Mouse (Mus musculus) thymus, postnatal 25 days (tissue): Measurements from ENCODE around the gene Sh3pxd2b.

Source experiments
- DNase-seq: peaks from one replicate; pipeline ENCODE4 v3.0.0; 2022

The Sh3pxd2b gene

DNA sequence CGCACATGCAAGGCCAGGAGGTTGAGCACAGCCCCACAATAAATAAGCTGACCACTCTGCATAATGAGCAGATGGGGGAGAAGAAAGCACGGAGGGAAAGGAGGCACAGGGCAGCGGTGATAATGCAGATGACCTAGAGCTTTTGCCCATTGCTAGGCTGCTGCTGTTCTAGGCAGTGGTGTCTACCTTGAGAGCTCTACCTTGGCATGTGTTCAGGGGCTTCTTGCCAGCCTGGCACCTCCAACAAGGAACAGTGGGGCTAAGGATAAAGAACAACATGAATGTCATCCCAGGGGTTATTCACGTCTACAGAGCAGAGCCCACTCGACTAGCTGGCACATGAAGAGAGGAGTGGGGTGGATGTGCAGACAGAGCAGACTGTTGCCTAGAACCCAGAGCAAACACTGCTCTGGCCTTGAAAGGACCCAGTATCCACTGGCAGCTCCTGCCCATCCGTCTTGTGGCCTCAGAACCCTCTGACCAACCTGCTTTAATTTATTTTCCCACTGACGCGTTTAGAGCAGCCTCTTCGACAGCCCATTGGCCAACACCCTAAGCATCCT is 26.5 kb downstream of the Sh3pxd2b start:
- DNase-seq: no peak

DNA sequence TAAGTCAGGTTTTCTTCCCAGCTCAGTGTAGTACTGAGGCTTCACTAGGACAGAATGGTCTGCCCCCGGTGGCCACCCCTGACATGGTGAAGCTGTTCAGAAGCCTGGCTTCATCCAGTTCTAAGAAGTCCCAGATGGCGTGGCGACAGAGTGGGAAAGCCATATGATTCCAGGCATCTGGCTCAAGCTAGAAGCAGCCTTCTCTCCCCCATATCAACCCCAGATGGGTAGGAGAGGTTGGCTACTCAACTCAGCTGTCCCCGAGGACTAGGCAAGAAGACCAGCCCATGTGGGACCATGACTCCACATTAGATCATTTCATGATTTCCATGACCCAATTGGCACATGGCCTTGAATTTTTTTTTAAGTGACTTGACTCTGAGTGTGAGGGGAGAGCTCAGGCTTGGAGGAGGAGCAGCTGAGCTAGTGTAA is 27.5 kb downstream of the Sh3pxd2b start:
- DNase-seq: no peak

DNA sequence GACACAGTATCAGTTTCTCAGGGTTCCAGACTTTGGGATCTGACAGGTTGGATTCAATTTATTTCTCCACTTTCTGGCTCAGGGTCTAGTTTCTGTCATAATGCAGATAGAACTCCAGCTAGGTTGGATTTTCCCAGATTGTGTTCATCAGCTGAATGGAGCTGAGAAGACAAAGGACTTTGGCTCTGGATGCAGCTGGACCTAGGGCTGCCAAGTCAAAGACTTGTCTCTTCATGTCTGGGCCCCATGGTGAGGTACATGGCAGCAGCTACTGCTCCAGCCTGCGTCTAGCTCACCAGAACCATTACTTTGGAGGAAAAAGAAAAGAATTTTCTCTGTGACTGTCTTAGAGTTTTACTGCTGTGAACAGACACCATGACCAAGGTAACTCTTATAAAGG is 28.5 kb downstream of the Sh3pxd2b start:
- no peak for DNase-seq

DNA sequence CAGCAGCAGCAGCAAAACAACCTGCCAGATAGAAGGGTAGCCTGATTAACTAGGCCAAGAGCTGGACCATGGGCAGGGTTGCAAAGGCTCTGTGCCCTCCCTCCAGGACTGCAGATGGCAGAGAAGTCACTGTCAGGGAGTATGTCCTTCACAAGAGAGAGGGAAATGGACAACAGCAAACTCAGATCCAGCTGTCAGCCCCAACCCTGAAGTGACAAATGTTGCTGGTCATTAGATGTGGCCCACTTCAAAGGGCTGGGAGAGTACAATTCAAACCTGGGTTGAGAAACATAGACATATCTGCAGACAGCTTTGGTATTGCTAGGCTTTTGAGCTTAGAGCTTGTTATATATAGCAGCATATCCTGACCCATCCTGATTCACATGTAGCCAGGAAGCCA is 32.3 kb downstream of the Sh3pxd2b start:
- no peak for DNase-seq

DNA sequence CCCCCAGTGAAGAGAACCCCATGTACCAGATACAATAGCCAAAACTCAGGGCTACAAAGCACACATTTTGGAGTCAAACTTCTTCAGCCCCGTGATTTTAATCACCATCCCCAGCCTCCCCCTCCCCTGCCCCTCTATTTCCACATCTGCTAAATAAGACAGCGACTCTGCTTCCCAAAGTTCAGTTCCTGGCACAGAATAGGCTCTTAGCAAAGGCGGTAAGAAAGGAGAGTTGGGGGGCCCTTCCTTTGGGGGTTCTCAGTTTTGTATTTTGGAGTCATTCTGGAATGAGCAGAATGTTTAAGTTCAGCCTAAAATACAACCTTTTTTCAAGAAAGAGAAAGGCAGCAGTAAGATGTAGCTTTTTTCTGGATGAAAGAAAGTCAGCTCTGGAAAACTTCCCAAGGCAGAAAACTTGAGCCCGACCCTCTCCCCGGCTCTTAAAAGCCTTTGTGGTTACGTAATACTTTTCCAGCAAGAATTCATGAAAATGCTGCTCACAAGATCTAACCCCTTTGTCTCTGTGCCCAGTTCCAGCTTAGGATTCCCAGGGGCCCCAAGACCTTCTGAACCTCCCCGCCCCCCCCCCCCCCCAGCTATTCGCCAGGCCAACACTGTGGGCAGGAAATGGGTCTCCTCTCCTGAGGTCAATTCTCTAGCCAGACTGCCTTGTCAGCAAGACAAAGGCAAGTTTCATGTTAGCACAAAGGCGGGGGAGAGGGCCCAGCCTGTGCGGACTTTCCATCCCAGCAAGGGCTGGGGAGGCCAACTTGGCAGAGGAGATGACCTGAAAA is 35.9 kb downstream of the Sh3pxd2b start:
- DNase-seq: no peak

DNA sequence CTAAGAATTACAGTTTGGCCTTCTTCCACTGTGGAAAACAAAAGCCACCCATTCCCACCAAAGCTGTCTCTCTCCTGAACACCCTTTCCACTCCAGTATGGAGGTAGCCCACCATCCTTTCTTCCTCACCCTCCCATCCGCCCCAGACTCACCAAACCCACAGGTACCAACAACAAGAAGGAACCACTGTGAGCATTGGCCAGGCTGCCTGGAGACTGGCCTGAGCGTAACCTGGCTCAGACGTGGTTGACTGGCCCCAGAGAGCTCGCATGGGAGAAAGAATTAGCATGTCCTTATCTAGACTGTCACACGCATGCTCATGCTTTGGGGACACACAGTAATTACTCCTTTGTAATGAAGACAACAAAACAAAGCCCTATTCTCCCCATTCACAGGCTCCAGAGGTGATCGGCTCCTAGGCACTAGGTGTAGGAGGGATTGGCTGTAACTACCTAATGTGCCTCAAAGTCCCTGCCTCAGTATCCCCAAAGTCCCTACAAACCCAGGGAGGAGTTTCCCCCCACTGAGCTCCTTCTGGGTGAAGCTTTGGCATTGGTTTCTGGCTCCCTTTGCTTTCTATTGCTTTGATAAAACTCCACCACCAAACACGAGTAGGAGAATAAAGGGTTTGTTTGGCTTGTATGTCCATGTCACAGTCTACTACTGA is 36.6 kb downstream of the Sh3pxd2b start:
- no peak for DNase-seq

DNA sequence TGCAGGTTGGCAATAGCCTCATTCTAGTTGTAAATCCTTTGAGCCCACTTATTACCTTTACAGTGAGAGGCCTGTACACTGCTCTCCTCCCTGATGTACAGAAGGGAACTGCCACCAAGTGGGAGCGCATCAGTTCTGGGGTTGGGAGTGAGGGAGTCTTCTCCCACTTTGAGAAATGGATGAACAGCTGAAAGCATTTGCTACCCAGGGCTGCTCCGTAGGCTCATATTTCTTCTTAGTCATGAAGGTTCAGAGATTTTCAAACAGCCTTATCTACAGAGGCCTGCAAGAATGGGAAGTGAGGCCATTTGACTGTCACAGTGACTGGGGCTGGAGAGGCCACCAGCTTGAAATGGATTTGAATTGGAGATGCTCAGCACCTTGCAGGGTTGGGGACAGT is 38.4 kb downstream of the Sh3pxd2b start:
- no peak for DNase-seq

DNA sequence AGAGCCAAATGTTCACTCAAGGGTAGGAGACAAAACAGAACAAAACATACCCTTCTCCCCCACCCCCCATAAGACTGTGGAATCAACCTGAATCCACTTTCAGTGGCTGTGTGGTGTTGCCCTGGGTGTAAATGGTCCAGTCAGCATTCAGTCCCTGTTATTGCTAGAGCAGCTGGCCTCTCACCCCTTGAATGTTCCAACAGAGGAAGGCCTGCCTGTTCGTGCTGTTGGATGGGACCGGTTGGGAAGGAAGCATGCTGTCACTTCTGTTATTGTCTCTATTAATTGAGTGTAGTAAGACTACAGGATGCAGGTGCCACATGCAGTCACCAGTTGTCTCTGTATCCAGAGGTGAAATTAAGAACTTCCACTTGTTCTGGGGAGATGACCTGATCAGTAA is 40.4 kb downstream of the Sh3pxd2b start:
- DNase-seq: no peak

DNA sequence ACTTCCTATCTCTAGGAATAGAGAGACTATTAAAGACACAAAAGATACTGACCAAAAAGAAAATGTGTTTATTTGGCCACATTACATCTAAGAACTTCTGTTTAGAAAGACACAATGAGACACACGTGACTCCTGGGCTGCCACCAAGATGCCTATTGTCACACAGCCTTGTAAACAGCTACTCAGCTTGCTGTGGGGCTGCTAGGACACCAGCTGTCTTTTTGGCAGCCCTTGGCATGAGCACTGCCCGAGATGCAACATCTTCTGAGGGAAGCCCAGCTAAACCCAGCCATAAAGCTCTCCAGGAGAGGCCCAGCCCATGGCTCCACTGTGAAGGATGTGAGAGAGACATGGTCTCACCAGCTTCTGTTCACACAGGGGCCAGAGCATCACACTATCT is 45.5 kb downstream of the Sh3pxd2b start:
- no peak for DNase-seq

DNA sequence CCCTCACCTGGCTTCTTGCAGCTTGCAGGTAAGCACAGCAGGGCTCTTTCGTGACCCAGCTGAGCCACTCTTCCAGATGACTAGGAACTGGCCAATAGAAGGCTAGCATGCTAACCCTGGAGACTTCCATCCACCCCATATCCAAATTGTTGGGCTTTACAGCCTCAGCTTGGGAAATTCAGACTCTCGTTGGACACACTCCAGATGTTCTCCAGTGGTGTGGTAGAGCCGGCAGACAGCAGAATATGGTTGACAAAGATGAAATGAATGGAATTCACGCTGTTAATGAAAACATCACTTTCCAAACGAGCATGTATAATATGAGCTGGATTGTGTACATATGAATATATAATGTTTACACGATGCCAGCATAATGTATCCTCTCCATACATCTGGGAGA is 48.2 kb downstream of the Sh3pxd2b start:
- DNase-seq: no peak

DNA sequence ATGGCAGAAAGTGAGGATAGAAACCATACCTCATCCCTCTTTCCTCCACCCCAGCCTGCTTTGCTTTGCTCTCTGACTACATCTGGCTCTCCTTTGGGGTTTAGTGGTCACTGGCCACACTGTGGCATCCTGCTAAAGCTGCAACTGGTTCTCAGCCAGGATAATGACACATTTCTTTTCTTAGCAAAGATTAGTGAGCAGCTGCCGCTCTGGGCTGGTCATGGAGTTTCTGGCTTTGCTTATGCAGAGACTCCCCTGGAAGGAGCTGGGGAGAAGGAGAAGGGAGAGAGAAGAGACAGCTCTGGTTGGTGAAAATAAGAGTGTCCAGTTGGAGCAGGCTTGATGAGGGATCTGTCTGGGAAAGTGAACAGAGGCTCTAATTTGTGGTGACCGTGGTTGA is 50.8 kb downstream of the Sh3pxd2b start:
- no peak for DNase-seq

DNA sequence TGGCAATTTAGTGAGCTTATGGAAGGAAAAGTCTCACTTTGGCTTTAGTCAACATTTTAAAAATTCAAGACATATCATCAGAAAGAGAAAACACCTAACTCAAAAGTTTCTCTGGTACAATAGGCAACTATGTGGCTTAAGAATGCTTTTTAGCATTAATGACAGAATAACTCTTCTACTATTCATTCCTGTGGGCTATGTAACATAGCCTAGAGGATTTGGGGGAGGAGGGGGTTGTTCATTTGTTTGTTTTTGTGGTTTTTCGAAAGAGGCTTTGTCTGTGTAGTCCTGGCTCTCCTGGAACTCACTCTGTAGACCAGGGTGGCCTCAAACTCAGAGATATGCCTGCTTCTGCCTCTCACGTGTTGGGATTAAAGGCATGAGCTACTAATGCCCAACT is 51.6 kb downstream of the Sh3pxd2b start:
- no peak for DNase-seq

DNA sequence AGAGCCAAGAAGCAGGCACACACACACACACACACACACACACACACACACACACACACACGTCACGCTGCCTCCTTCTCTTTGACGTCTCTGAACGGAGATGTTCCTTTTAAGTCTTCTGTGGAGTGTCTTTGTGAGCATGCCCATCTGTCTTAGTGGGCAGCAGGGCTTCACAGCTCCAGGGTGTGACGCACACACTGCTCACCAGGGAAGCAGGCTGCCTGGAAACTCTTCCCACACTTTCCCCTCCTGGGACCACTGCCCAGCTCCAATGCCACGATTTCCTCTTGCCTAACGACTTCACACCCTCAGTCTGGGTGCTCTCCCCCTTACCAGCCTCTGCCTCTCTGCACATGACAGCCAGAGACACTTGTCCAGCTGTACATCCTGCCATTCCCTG is 55.1 kb downstream of the Sh3pxd2b start:
- DNase-seq: no peak

DNA sequence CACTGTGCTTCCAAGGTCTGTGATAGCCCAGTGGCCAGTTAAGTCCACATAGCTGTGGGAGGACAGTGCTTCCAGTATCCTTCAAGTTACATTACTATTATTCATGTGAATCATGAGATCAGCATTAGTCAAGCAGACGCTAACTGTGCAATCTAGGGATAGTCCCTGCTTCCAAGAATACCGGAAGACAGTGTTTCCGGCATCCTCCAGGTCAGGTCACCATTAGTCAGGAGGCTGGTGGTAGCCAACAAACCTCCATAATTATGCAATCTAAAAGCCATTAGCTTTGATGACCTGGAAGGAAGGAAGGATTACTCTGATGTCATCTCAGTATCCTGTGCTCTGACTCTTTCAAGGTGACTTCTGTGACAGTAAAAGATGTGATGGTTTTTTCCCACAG is 57.1 kb downstream of the Sh3pxd2b start:
- DNase-seq: no peak

DNA sequence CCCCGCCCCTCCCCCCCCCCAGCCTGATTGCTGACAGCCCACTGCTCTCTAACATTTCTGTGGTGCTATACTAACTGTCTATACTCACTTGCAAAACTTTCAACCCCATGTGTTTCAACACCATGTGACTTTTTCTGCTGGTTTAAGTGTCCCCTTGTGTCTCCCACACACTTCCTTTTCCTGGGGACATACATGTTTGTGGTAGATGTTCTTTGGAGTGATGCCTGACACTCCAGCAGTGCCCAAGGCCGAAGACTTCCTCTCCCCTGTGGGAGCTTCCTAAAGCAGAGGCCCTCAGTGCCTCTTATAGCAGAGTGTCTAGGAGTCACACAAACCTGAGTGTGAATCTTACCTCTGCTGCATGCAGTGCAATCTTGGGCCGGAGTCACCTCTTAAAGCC is 60.2 kb downstream of the Sh3pxd2b start:
- DNase-seq: no peak

DNA sequence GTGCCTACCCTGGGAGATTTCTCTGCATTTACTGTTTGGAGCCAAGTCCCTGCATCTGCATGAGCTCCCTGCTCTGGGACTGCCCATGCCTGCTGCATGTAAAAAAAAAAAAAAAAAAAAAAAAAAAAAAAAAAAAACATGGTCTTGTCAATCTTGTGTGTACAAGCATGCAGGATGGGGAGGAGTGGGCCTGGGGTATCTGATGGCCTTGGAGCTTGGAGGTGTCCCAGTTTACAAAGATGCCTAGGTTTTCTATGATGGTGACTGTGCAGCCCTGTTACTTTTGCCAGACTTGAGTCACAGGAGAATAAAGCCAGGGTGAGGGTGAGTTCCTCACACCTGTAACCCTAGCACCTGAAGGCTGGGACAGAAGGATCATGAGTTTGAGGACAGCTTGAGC is 61.4 kb downstream of the Sh3pxd2b start:
- no peak for DNase-seq

DNA sequence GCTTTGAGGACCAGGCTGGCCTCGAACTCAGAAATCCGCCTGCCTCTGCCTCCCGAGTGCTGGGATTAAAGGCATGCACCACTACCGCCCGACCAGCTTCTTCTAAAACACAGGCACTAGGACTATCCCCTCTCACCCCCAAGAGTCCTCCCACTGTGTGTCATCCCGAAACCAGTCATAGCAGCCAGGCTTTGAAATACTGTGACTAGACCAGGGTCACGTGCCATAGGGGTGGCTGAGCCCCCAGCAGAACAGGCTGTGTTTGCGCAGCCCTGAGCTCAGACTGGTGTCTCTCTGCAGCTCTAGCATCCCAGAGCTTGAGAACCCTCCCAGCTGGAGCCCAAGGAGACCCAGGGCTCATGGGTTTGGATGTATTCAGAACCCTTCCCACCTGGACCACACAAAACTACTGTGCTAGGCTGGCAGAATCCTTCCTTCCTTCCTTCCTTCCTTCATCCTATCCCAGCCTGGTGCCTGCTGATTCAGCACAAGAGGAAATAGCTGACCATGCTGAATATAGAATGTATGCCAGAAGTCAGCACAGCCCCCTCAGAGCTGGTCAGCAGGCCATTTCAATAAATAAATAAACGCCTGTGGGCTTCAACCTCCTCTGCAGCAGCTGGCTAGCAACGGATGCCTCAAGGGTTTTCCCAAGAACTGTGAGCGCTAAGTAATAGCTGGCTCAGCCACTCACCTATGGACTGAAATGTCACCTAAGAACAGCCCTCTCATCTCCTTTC is 62.4 kb downstream of the Sh3pxd2b start:
- no peak for DNase-seq

DNA sequence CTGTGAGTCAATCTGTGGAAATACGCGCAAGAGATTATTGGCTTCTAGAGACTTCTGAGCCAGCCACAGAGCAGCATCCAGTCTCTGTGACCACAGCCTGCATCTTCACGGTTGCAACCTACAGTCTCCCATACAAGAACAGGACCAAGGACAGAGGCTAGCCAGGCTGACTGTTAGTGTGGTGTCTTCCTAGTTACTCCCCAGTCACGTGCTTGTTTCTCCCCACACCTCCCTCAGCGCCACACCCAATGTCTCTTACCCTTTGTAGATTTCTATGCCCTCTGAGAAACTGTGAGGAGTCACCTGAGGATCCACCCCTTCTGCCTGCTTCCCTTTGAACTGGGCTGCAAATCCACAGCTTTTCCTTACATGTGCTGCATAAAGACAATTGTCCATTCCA is 72.4 kb downstream of the Sh3pxd2b start:
- DNase-seq: no peak

DNA sequence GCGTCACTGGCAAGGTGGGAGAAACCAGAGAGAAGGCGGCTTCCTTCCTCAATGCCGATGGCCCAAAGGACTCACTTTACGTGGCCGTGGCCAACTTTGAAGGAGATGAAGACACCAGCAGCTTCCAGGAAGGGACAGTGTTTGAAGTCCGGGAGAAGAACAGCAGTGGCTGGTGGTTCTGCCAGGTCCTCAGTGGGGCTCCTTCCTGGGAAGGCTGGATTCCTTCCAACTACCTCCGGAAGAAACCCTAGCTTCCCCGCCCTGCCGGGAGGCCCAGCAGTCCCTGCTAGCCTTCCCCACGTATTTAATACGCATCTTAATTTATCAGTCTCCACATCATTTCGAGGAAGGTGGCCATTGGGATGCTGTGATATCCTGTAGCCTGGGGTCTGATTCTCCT is 75.7 kb downstream of the Sh3pxd2b start:
- no peak for DNase-seq

DNA sequence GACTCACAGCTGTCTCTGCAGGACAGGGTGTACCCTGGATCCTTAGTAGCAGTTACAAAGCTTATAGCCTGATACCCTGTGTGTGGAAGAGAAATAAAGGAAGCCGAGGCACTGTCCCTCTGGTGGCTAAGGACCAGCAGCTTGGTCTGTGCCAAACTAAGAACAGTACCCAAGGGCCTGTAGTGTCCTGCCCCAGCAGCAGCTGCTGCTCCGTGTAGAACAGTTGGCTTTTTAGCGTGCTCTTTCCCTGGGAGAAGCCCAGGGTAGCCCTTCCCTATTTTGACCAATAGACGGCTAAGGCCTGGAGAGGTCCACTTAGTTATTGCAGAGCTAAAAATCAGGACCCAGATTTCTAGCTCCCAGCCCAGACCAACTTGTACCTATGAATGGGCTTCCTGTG is 77.0 kb downstream of the Sh3pxd2b start:
- no peak for DNase-seq

DNA sequence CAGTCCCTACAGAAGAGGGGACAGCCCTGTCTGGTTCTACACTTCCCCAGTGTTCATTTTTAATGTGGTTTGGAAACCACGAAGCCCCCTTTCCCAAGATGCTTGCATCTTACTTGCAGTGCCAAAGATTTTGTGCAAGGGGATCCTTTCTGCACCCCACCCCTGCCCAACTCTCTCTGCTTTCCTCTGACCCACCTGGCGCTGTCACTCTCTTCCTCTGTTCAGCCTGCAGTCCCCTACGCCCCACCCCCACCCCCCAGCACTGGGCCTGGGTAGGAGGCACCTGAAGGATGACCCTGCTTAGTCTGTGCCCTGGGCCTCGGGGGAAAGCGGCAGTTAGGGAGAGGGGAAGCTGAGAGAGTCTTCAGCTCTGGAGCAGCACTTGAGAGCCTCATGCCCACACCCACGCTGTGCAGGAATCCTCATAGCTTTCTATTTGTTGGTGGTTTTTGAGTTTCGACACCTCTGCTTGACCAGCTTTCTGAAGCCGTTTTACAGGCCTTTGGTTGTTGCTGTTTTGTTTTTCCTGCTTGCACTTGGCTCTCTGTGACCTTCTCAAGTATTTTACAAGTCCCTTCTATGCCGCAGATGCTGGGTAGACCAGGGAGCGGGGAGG is 77.5 kb downstream of the Sh3pxd2b start:
- DNase-seq: no peak

DNA sequence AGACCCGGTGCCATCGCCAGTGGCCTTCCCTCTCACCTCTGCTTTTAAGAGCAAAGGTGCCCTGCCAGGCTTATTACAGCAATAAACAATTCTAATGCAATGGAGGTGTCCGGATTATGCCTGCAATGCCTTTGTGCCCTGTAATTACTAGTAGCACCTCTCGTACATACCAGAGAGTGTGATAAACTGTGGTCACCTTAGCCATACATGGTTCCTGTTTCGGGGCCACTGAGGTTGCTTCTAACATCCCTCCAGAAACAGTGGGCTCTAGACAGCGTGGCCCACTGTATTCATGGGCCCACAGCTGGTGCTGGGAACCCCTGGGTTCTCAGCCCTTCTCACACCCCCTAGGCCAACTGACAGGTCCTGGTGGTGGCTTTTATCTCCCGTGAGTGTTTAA is 79.9 kb downstream of the Sh3pxd2b start:
- DNase-seq: no peak

DNA sequence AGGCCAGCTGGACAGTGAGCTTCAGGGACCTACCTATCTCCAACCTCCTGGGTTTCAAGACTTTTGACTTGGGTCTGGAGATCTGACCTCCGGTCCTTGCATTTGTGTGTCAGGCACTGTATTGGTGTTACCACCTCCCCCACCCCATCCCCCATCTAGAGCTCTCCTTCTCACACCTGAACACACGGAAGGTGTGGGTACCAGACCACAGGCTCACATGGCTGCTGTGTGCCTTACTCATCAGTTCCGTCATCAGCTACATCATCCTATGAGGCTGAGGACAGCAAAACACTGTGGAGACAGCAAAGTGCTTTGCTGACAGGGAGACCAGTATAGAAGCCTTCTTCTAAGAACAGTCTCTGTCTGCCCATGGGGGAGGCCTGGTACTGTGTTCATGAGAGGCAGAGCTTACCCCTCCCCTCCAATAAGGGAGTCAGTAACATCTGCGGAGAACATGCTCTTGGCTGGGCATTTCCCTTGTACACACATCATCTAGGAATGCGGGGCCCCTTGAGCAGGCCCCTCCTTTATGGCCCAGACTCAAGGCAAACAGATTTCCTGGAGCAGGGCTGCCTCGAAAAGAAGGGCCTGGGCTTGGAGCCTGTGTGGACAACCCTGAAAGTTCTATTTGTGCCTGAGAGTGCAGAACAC is 87.9 kb downstream of the Sh3pxd2b start:
- no peak for DNase-seq
